Mouse (Mus musculus) kidney, adult 2 months (tissue): Measurements from ENCODE around the gene Rex1bd. TPM values are rescaled to one million over a fixed set of nuclear protein-coding genes. Genes with fewer than 3 reads are reported as not detected.

ENCODE experiments used
- DNase-seq: peaks from one replicate; pipeline ENCODE4 v3.0.0; 2021
- H3K27ac ChIP-seq: fragments of 200-500 bp; 2 replicates; pipeline ENCODE4 v1.5.1; 2012; ENCODE audit warnings: low read depth, low read length, control low read depth, inconsistent platforms; ENCODE audit not compliant: insufficient read depth
- H3K27me3 ChIP-seq: fragments of 200-500 bp; replicated peaks from 2 replicates; pipeline ENCODE4 v1.6.1; 2012; ENCODE audit warnings: mild to moderate bottlenecking, moderate library complexity, low read length, inconsistent platforms; ENCODE audit not compliant: control insufficient read depth, insufficient read depth
- H3K36me3 ChIP-seq: fragments of 200-500 bp; 2 replicates; pipeline ENCODE4 v1.6.1; 2012; ENCODE audit warnings: mild to moderate bottlenecking, moderate library complexity, low read length, inconsistent platforms; ENCODE audit not compliant: control insufficient read depth, insufficient read depth
- H3K4me1 ChIP-seq: fragments of 200-500 bp; 2 replicates; pipeline ENCODE4 v1.6.1; 2011; ENCODE audit warnings: low read length; ENCODE audit not compliant: control insufficient read depth, insufficient read depth
- H3K4me3 ChIP-seq: fragments of 200-500 bp; 2 replicates; pipeline ENCODE4 v1.5.1; 2011; ENCODE audit warnings: mild to moderate bottlenecking, low read depth, low read length, control low read depth; ENCODE audit not compliant: insufficient read depth
- CTCF ChIP-seq: fragments of 200-500 bp; conservative IDR thresholded peaks from 2 replicates; pipeline ENCODE4 v1.5.1; 2011; ENCODE audit warnings: low read depth, mild to moderate bottlenecking, control low read depth, low read length, moderate library complexity, mixed read lengths; ENCODE audit not compliant: insufficient read depth, insufficient read length
- POLR2A ChIP-seq: fragments of 200-500 bp; IDR thresholded peaks from one replicate; pipeline ENCODE4 v1.6.1; 2011; ENCODE audit warnings: low read depth, low read length, control low read depth
- WGBS: fragments of 180-500 bp; shearing (Covaris S2); methylation state at CpG from one replicate; pipeline ENCODE4 v1.1.7; 2018; 5-methylcytosine and 5-hydroxymethylcytosine counted together
- polyA plus RNA-seq: library from polyadenylated mRNA; depleted of rRNA; stranded (reverse); fragments of >200 nt; gene quantifications from 2 replicates; pipeline ENCODE4 v1.2.3, GENCODE M21; 2012

Rex1bd gene
- polyA plus RNA-seq, 1 experiment = 161 TPM

GRCm38 (mm10) chr8:70528182-70528797 is 21.7 kb upstream of the Rex1bd start:
- H3K36me3 ChIP-seq = no peaks in the 10 kb centered on the region
- TF ChIP-seq CTCF = no peak
- TF ChIP-seq POLR2A = no peak
- no peaks in the 10 kb centered on the region for H3K27me3 ChIP-seq
- WGBS = 13% methylated on average over 13 of the region's 13 CpGs
- H3K4me1 ChIP-seq = peaks cover 13% of the 10 kb centered on the region; the same call in 1 of the 2 replicates
- H3K4me3 ChIP-seq = peak overlapping the region; percentile 79
- H3K27ac ChIP-seq = peak overlapping the region; percentile 27; the same call in 1 of the 2 replicates
- DNase-seq = no peak

DNA sequence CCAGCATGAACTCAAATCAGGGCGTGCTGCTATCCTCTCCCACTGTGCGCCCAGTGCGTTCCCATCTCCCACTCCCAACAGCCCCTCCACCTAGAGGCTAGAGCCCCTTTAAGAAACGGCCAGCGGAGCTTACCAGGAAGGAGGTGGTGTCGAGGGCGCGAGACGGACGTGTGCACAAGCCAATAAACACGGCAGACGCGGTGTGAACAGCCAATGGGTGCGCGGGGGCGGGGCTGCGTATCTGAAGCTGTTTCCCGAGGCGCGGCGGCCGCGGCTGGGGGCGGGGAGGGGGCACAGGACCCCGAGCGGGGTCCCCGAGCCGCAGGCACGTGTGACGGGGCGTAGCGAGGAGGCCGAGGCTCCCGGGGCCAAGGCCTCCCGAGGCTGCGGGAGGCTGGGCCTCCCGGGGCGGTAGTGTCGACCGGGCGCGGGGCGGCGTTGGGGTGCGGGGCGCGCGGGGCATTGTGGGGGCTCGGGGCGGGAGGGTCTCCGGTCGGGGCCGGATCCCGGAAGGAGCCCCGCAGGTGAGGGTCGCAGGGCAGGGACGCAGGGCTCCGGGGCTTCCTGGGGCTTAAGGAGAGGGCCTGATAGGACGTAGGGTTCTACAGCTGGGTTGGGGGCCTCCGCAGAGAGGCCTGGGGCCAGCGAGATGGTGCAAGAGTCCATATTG is 21.1 kb upstream of the Rex1bd start, which contains the start of the genes Fkbp8 and Kxd1:
Gene Fkbp8 (plus strand): TSS at position 213 of the 670 bp plus-strand sequence.
Gene Kxd1 (minus strand): TSS at position 445 of the 670 bp plus-strand sequence.
- Histone ChIP-seq H3K4me1 (peaks cover 13% of the 10 kb centered on the region; the same call in 1 of the 2 replicates), H3K36me3 (no peaks in the 10 kb centered on the region), H3K4me3 (peak within 1 kb of the TSS; percentile 79), H3K27me3 (no peaks in the 10 kb centered on the region), H3K27ac (peak within 1 kb of the TSS; percentile 62; the same call in 1 of the 2 replicates)
- WGBS = under 1% methylated on average over 61 of the region's 61 CpGs
- DNase-seq = peak; percentile 99
- TF ChIP-seq CTCF (no peak), POLR2A (no peak)

DNA sequence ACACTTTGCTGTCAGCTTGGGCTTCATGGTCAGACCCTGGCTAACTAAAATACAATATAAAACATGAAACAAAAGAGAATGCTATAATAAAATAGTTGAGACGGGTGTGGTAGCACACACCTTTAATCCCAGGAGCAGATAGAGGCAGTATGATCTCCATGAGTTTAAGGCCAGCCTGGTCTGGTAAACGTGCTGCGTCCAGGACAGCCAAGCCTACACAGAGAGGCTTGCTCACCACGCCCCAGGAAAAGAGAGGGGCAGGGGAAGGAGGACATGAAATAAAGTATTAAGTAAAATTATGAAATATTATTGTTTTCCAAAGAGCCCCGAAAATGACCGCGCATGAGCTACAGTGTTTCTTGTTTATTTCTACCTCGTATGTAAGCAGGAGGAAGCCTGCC is 20.6 kb upstream of the Rex1bd start:
- Histone ChIP-seq H3K4me1 (peaks cover 13% of the 10 kb centered on the region; the same call in 1 of the 2 replicates), H3K36me3 (no peaks in the 10 kb centered on the region), H3K4me3 (peak overlapping the region; percentile 79), H3K27me3 (no peaks in the 10 kb centered on the region), H3K27ac (peak overlapping the region; percentile 62; the same call in 1 of the 2 replicates)
- no peak for DNase-seq
- under 1% methylated on average over 8 of the region's 8 CpGs for WGBS
- TF ChIP-seq POLR2A (no peak), CTCF (no peak)

- Histone ChIP-seq H3K4me3 (peak overlapping the region; percentile 69), H3K36me3 (no peaks in the 10 kb centered on the region), H3K27me3 (no peaks in the 10 kb centered on the region), H3K4me1 (peaks cover 4% of the 10 kb centered on the region; the same call in 1 of the 2 replicates), H3K27ac (peak overlapping the region; percentile 77)
- TF ChIP-seq POLR2A (peak; percentile 44), CTCF (peak; percentile 59)
- peak; percentile 98 for DNase-seq
- under 1% methylated on average over 51 of the region's 51 CpGs for WGBS
These were observed 16.2 kb upstream of the Rex1bd start for GRCm38 (mm10) chr8:70522592-70523403.

DNA sequence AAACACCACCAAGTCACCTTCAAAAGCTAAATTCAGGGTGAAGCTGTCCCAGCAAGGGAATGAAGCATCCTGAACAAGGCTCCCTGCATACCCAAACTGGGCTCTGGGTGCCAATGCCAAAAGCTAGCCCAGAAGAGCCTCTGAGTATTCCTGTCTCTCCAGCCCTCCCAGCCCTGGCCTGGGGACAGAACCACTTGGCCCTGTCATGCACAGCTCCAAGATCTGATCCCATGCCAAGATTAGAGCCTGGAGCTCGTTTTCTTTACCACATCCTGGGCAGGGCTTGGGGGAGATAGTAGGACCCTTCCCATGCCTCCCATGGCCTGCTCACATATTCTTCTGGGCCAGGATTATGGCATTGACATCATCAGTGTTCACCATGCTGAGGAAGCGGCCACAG is 13.1 kb upstream of the Rex1bd start:
- 64% methylated on average over 2 of the region's 2 CpGs for WGBS
- no peaks in the 10 kb centered on the region; the same call in 1 of the 2 replicates for H3K4me1 ChIP-seq
- TF ChIP-seq POLR2A (no peak), CTCF (no peak)
- no peak for DNase-seq
- no peak overlapping the region for H3K4me3 ChIP-seq
- H3K27me3 ChIP-seq = no peaks in the 10 kb centered on the region
- H3K27ac ChIP-seq = no peak overlapping the region
- H3K36me3 ChIP-seq = no peaks in the 10 kb centered on the region

GRCm38 (mm10) chr8:70519043-70519442 is 12.5 kb upstream of the Rex1bd start:
- Histone ChIP-seq H3K4me1 (no peaks in the 10 kb centered on the region; the same call in 1 of the 2 replicates), H3K36me3 (no peaks in the 10 kb centered on the region), H3K27me3 (no peaks in the 10 kb centered on the region), H3K27ac (no peak overlapping the region), H3K4me3 (no peak overlapping the region)
- 90% methylated on average over 6 of the region's 6 CpGs for WGBS
- no peak for DNase-seq
- TF ChIP-seq POLR2A = no peak
